Mouse (Mus musculus) limb, embryonic 10.5 days (tissue): ENCODE data around the gene Dusp28. TPM values are rescaled to one million over a fixed set of nuclear protein-coding genes. Genes with fewer than 3 reads are reported as not detected.

Experiments used
- polyA plus RNA-seq: library from polyadenylated mRNA; unstranded; fragments of >200 nt; fragmentation: Nextera tagmentation; extraction: Ambion mirVana; gene quantifications from 2 replicates; pipeline ENCODE4 v1.2.1, GENCODE M21; 2016

Gene Dusp28
- polyA plus RNA-seq, 1 experiment from 2014 or later = 8.8 TPM

Other genes starting within 250 kb of the Dusp28 start
- gene Gpc1, start 75.3 kb upstream of the Dusp28 start, polyA plus RNA-seq = 82.0 and 87.4 TPM in 2 replicates
- 0.29 and 0.36 TPM in 2 replicates for gene Ankmy1, start 4.1 kb upstream of the Dusp28 start, polyA plus RNA-seq
- gene Rnpepl1, start 3.8 kb downstream of the Dusp28 start, polyA plus RNA-seq = 29.6 and 31.8 TPM in 2 replicates
- 38.4 and 42.1 TPM in 2 replicates for gene Capn10, start 27.4 kb downstream of the Dusp28 start, polyA plus RNA-seq
- 0.13 and 0.35 TPM in 2 replicates for gene Gpr35, start 43.9 kb downstream of the Dusp28 start, polyA plus RNA-seq
- not detected in 2 replicates for gene Aqp12, start 99.4 kb downstream of the Dusp28 start, polyA plus RNA-seq
- gene Kif1a, start 195.0 kb downstream of the Dusp28 start, polyA plus RNA-seq = 2.2 and 4.9 TPM in 2 replicates
- 0.11 TPM in 1 of 2 replicates, not detected in the other for gene Agxt, start 228.3 kb downstream of the Dusp28 start, polyA plus RNA-seq